Mouse (Mus musculus) forebrain, postnatal 0 days (tissue): ENCODE measurements around the gene Odf3l2. TPM values are rescaled to one million over a fixed set of nuclear protein-coding genes. Genes with fewer than 3 reads are reported as not detected.

Experiments used
- ATAC-seq: fragments of 200-750 bp; cut with Nextera tagmentation; 2 replicates; pipeline ENCODE4 v1.8.0; 2017; ENCODE audit warnings: mild to moderate bottlenecking, moderate library complexity
- DNase-seq: peaks from one replicate; pipeline ENCODE4 v3.0.0-alpha.2; 2015
- H3K27ac ChIP-seq: fragments of 300-500 bp; sonication (generic); 2 replicates; pipeline ENCODE4 v1.5.1; 2014; ENCODE audit warnings: low read depth, mild to moderate bottlenecking, antibody characterized with exemption, low read length, moderate library complexity, mixed read lengths
- H3K27me3 ChIP-seq: fragments of 300-500 bp; sonication (generic); 2 replicates; pipeline ENCODE4 v1.6.1; 2014; ENCODE audit warnings: mild to moderate bottlenecking, low read length, mixed read lengths; ENCODE audit not compliant: insufficient read depth
- H3K36me3 ChIP-seq: fragments of 300-500 bp; sonication (generic); 2 replicates; pipeline ENCODE4 v1.6.1; 2014; ENCODE audit warnings: mild to moderate bottlenecking, moderate library complexity; ENCODE audit not compliant: insufficient read depth
- H3K4me1 ChIP-seq: fragments of 300-500 bp; sonication (generic); 2 replicates; pipeline ENCODE4 v1.6.1; 2014; ENCODE audit warnings: antibody characterized with exemption; ENCODE audit not compliant: insufficient read depth
- H3K4me2 ChIP-seq: fragments of 300-500 bp; sonication (generic); 2 replicates; pipeline ENCODE4 v1.6.1; 2014; ENCODE audit warnings: low read depth, mild to moderate bottlenecking, moderate library complexity
- H3K4me3 ChIP-seq: fragments of 300-500 bp; sonication (generic); 2 replicates; pipeline ENCODE4 v1.5.1; 2014; ENCODE audit warnings: low read depth, low read length, mixed read lengths
- H3K9ac ChIP-seq: fragments of 300-500 bp; sonication (generic); 2 replicates; pipeline ENCODE4 v1.6.1; 2014; ENCODE audit warnings: mild to moderate bottlenecking
- H3K9me3 ChIP-seq: fragments of 300-500 bp; sonication (generic); 2 replicates; pipeline ENCODE4 v1.6.1; 2016; ENCODE audit warnings: low read length
- CTCF ChIP-seq: sonication (generic); IDR thresholded peaks from 2 replicates; pipeline ENCODE4 v1.5.1; 2016; ENCODE audit warnings: antibody characterized with exemption, control low read depth, low read depth
- WGBS: fragments of 180-500 bp; shearing (Covaris S2); extraction: QIAGEN DNeasy Blood & Tissue Kit; methylation state at CpG from one replicate; pipeline ENCODE4 v1.1.7; 2014; 5-methylcytosine and 5-hydroxymethylcytosine counted together
- polyA plus RNA-seq: library from polyadenylated mRNA; unstranded; fragments of >200 nt; fragmentation: Nextera tagmentation; extraction: Ambion mirVana; gene quantifications from 2 replicates; pipeline ENCODE4 v1.2.1, GENCODE M21; 2015
- total RNA-seq: library from RNA; depleted of rRNA; stranded (reverse); fragments of >200 nt; gene quantifications from 2 replicates; pipeline ENCODE4 v1.2.3, GENCODE M21; 2014

Gene Odf3l2
- total and polyA plus RNA-seq, 2 experiments from 2014 or later, result 0.52 to 0.81 TPM

- no peaks in the 10 kb centered on the region for H3K9me3 ChIP-seq
- TF ChIP-seq CTCF, result peak; percentile 57
- H3K9ac ChIP-seq, result peak overlapping the region; percentile 25; the same call in 1 of the 2 replicates
- peak overlapping the region; percentile 63 for H3K4me3 ChIP-seq
- ATAC-seq, result peak; percentile 36
- H3K27me3 ChIP-seq, result peaks cover 9% of the 10 kb centered on the region
- no peak for DNase-seq
- H3K27ac ChIP-seq, result no peak overlapping the region
- 11% methylated on average over 51 of the region's 51 CpGs for WGBS
- H3K36me3 ChIP-seq, result no peaks in the 10 kb centered on the region
- peaks cover 16% of the 10 kb centered on the region for H3K4me1 ChIP-seq
- peak overlapping the region; percentile 94 for H3K4me2 ChIP-seq
Measured at GRCm38 (mm10) chr10:79612192-79613135, 33.1 kb downstream of the Odf3l2 start.

GRCm38 (mm10) chr10:79611296-79611695, 34.2 kb downstream of the Odf3l2 start:
- H3K4me3 ChIP-seq, result no peak overlapping the region
- ATAC-seq, result no peak

GRCm38 (mm10) chr10:79609276-79609675, 36.3 kb downstream of the Odf3l2 start:
- ATAC-seq (no peak), DNase-seq (no peak)
- H3K27me3 ChIP-seq, result peaks cover 9% of the 10 kb centered on the region
- H3K4me2 ChIP-seq, result no peak overlapping the region
- no peaks in the 10 kb centered on the region for H3K36me3 ChIP-seq
- no peak overlapping the region for H3K4me3 ChIP-seq
- H3K9me3 ChIP-seq, result no peaks in the 10 kb centered on the region
- no peak overlapping the region for H3K27ac ChIP-seq
- TF ChIP-seq CTCF, result no peak
- peaks cover 16% of the 10 kb centered on the region for H3K4me1 ChIP-seq
- no peak overlapping the region for H3K9ac ChIP-seq
- WGBS, result 61% methylated on average over 3 of the region's 3 CpGs

More at GRCm38 (mm10) chr10:79611296-79611695, 34.2 kb downstream of the Odf3l2 start:
- H3K9ac ChIP-seq, result no peak overlapping the region
- TF ChIP-seq CTCF, result no peak
- no peak for DNase-seq
- no peak overlapping the region for H3K4me2 ChIP-seq
- H3K9me3 ChIP-seq, result no peaks in the 10 kb centered on the region
- peaks cover 9% of the 10 kb centered on the region for H3K27me3 ChIP-seq
- H3K27ac ChIP-seq, result no peak overlapping the region
- H3K36me3 ChIP-seq, result no peaks in the 10 kb centered on the region
- peaks cover 16% of the 10 kb centered on the region for H3K4me1 ChIP-seq
- WGBS, result 31% methylated on average over 5 of the region's 5 CpGs

GRCm38 (mm10) chr10:79607892-79608291, 37.6 kb downstream of the Odf3l2 start:
- no peak for ATAC-seq
- H3K36me3 ChIP-seq, result no peaks in the 10 kb centered on the region
- WGBS, result 46% methylated on average over 2 of the region's 2 CpGs

GRCm38 (mm10) chr10:79606537-79606936, 39.0 kb downstream of the Odf3l2 start:
- H3K9me3 ChIP-seq, result no peaks in the 10 kb centered on the region
- DNase-seq, result no peak
- ATAC-seq, result peak; percentile 54
- no peak overlapping the region for H3K4me2 ChIP-seq
- TF ChIP-seq CTCF, result no peak
- no peaks in the 10 kb centered on the region for H3K27me3 ChIP-seq
- WGBS, result 48% methylated on average over 4 of the region's 4 CpGs
- no peaks in the 10 kb centered on the region for H3K4me1 ChIP-seq
- no peak overlapping the region for H3K27ac ChIP-seq
- no peaks in the 10 kb centered on the region for H3K36me3 ChIP-seq
- no peak overlapping the region for H3K9ac ChIP-seq
- H3K4me3 ChIP-seq, result no peak overlapping the region

More at GRCm38 (mm10) chr10:79607892-79608291, 37.6 kb downstream of the Odf3l2 start:
- Histone ChIP-seq H3K27ac (no peak overlapping the region), H3K27me3 (peaks cover 7% of the 10 kb centered on the region), H3K4me3 (no peak overlapping the region), H3K4me2 (no peak overlapping the region), H3K9me3 (no peaks in the 10 kb centered on the region), H3K4me1 (peaks cover 11% of the 10 kb centered on the region), H3K9ac (no peak overlapping the region)
- no peak for DNase-seq
- no peak for TF ChIP-seq CTCF

- no peak for TF ChIP-seq CTCF
- H3K27me3 ChIP-seq, result peaks cover 8% of the 10 kb centered on the region
- H3K4me3 ChIP-seq, result no peak overlapping the region
- no peaks in the 10 kb centered on the region for H3K9me3 ChIP-seq
- no peak for ATAC-seq
- H3K36me3 ChIP-seq, result no peaks in the 10 kb centered on the region
- no peak overlapping the region for H3K9ac ChIP-seq
- H3K4me1 ChIP-seq, result peaks cover 3% of the 10 kb centered on the region; the same call in 1 of the 2 replicates
- no peak for DNase-seq
- H3K4me2 ChIP-seq, result no peak overlapping the region
- WGBS, result 76% methylated on average over 4 of the region's 4 CpGs
- no peak overlapping the region for H3K27ac ChIP-seq
Measured at GRCm38 (mm10) chr10:79597936-79598230, 47.7 kb downstream of the Odf3l2 start.
